Mouse (Mus musculus) intestine, embryonic 14.5 days (tissue): Measurements from ENCODE around the gene Nebl. TPM values are rescaled to one million over a fixed set of nuclear protein-coding genes. Genes with fewer than 3 reads are reported as not detected.

Experiments used
- ATAC-seq: fragments of 200-750 bp; cut with Nextera tagmentation; replicated peaks from 2 replicates; pipeline ENCODE4 v1.8.0; 2017; ENCODE audit warnings: low read depth, moderate number of reproducible peaks, moderate TSS enrichment, moderate library complexity; ENCODE audit not compliant: low FRiP score, low TSS enrichment
- DNase-seq: peaks from one replicate; pipeline ENCODE4 v3.0.0-alpha.2; 2018; ENCODE audit warnings: low spot score
- H3K27ac ChIP-seq: fragments of 300-500 bp; sonication (generic); 2 replicates; pipeline ENCODE4 v1.5.1; 2014; ENCODE audit warnings: low read depth, mild to moderate bottlenecking, control low read depth
- H3K27me3 ChIP-seq: fragments of 300-500 bp; sonication (generic); replicated peaks from 2 replicates; pipeline ENCODE4 v1.6.1; 2014; ENCODE audit warnings: low read length, control low read depth; ENCODE audit not compliant: control insufficient read depth, insufficient read depth
- H3K36me3 ChIP-seq: fragments of 300-500 bp; sonication (generic); 2 replicates; pipeline ENCODE4 v1.6.1; 2014; ENCODE audit warnings: low read length, control low read depth; ENCODE audit not compliant: control insufficient read depth, insufficient read depth
- H3K4me1 ChIP-seq: fragments of 300-500 bp; sonication (generic); replicated peaks from 2 replicates; pipeline ENCODE4 v1.6.1; 2014; ENCODE audit warnings: low read length, control low read depth, mixed read lengths; ENCODE audit not compliant: control insufficient read depth, insufficient read depth
- H3K4me2 ChIP-seq: fragments of 300-500 bp; sonication (generic); 2 replicates; pipeline ENCODE4 v1.6.1; 2014; ENCODE audit warnings: low read length
- H3K4me3 ChIP-seq: fragments of 300-500 bp; sonication (generic); 2 replicates; pipeline ENCODE4 v1.5.1; 2014; ENCODE audit warnings: low read depth, low read length, control low read depth, mixed read lengths
- H3K9ac ChIP-seq: fragments of 300-500 bp; sonication (generic); 2 replicates; pipeline ENCODE4 v1.6.1; 2014; ENCODE audit warnings: mild to moderate bottlenecking, low read length
- H3K9me3 ChIP-seq: fragments of 300-500 bp; sonication (generic); 2 replicates; pipeline ENCODE4 v1.6.1; 2016; ENCODE audit warnings: low read length, control low read depth; ENCODE audit not compliant: control insufficient read depth
- WGBS: fragments of 180-500 bp; shearing (Covaris S2); extraction: QIAGEN DNeasy Blood & Tissue Kit; methylation state at CpG from one replicate; pipeline ENCODE4 v1.1.7; 2014; 5-methylcytosine and 5-hydroxymethylcytosine counted together
- polyA plus RNA-seq: library from polyadenylated mRNA; unstranded; fragments of >200 nt; fragmentation: Nextera tagmentation; extraction: Ambion mirVana; gene quantifications from 2 replicates; pipeline ENCODE4 v1.2.1, GENCODE M21; 2014

Nebl gene
- polyA plus RNA-seq: 0.66 and 0.99 TPM in 2 replicates

DNA sequence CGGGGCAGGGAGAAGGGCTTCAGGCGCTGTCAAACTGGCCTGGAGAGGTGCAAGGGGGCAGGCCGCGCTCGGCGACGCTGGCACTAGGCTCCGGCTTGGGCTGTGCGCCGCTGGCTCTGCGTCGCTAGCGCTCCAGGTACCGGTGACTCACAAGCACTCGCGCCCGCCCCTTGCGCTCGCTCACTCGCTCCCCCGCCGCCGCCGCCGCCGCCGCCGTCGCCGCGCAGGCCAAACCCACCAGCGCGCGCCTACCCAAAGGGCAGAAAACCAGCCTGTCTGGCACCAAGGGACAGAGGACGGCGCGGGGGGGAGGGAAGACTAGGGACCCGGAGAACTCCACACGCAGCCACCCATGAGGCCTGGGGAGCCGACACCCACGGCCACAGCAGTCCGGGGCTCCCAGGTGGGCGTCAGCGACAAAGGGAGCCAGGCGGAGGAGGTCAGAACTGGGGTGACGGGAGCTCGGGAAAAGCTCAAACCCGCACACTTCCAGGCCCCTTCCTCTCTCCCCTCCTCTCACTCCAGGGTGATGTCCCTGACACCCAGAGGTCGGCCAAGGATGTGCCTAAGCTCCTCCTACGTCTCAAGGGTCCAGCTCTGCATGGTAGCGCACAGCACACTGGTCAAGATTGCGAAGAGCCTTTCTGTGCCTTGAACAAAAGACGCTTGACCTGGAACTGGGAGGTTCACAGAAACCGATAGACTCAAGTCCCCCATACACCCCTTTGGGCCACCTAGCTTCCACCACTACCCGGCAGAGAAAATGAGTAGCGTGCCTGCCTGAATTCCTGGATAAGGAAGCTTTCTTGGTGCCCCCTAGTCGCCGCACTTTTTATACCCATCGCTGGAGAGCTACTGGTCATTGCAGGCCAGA is at the start of gene Nebl:
Gene Nebl, minus strand, starts transcription at position 508 of the 874 bp plus-strand sequence.
- peaks cover 46% of the 10 kb centered on the region for H3K27me3 ChIP-seq
- ATAC-seq (peak; percentile 86), DNase-seq (peak; percentile 79)
- no peaks in the 10 kb centered on the region for H3K9me3 ChIP-seq
- WGBS: 2% methylated on average over 59 of the region's 59 CpGs
- peak within 1 kb of the TSS; percentile 98 for H3K4me2 ChIP-seq
- H3K27ac ChIP-seq: no peak within 1 kb of the TSS
- no peaks in the 10 kb centered on the region for H3K36me3 ChIP-seq
- peak within 1 kb of the TSS; percentile 58 for H3K4me3 ChIP-seq
- H3K4me1 ChIP-seq: no peaks in the 10 kb centered on the region; the same call in 1 of the 2 replicates
- H3K9ac ChIP-seq: peak within 1 kb of the TSS; percentile 34

DNA sequence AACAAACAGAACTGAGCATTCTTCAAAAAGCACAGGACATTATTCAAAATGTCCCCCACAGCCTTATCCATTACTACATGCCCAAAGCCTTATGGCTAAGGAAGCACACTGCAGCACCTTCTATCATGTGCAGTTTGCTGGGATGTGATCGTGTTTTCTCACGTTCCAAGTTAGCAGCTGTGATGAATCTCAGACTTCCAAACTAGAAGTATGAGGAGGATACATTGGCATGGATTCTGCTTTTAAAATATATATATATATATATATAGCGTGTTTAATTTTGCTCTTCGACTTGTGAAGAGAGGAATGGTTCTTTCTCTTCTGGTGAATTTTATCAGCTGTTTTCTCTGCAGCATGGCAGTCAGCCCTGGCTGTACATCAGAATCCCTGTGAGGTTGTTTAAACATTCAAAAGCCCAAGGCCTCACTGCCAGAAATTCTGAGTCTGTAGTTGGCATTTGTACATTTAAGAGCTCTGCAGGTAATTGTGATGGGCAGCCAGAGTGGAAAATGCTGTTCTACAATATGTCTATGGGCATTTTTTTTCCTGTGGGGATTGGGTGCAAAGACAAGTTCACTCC is 39.1 kb upstream of the Nebl start:
- Histone ChIP-seq H3K36me3 (no peaks in the 10 kb centered on the region), H3K27ac (no peak overlapping the region), H3K9me3 (no peaks in the 10 kb centered on the region), H3K4me2 (no peak overlapping the region), H3K27me3 (no peaks in the 10 kb centered on the region), H3K4me1 (no peaks in the 10 kb centered on the region), H3K9ac (no peak overlapping the region), H3K4me3 (no peak overlapping the region)
- DNase-seq: no peak
- WGBS: 67% methylated on average over 4 of the region's 4 CpGs
- no peak for ATAC-seq

DNA sequence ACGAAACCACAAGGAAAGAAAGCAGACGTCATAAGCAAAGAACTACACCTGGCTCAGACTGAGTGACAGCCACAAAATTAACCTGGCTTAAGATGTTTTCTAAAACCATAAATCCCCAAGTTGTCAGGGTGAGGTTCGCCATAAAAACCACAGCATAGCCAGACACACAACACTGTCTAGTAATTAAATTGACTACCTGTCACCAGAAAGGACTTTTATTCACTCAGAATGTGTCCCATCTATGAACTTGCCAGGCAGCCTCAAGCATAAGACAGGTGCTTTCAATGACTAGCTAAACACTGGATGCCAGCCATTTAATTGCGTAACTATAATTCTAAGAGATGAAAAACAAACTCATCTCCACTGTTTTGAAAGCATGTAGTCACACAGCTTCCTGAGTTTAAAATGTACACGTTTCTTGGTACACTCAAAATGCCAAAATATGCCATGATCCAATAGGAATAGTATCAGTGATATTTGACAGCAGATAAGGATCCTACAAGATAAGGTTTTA is 38.0 kb upstream of the Nebl start:
- no peak for ATAC-seq
- H3K4me2 ChIP-seq: no peak overlapping the region
- H3K27ac ChIP-seq: no peak overlapping the region
- H3K27me3 ChIP-seq: no peaks in the 10 kb centered on the region
- no peaks in the 10 kb centered on the region for H3K4me1 ChIP-seq
- DNase-seq: no peak
- H3K9ac ChIP-seq: no peak overlapping the region
- H3K36me3 ChIP-seq: no peaks in the 10 kb centered on the region
- 63% methylated on average over 5 of the region's 5 CpGs for WGBS
- no peak overlapping the region for H3K4me3 ChIP-seq
- no peaks in the 10 kb centered on the region for H3K9me3 ChIP-seq

GRCm38 (mm10) chr2:17756271-17756670 is 25.0 kb upstream of the Nebl start:
- ATAC-seq (no peak), DNase-seq (no peak)
- no peak overlapping the region for H3K9ac ChIP-seq
- 66% methylated on average over 4 of the region's 4 CpGs for WGBS
- H3K4me1 ChIP-seq: no peaks in the 10 kb centered on the region
- H3K4me2 ChIP-seq: no peak overlapping the region
- H3K27me3 ChIP-seq: no peaks in the 10 kb centered on the region
- H3K4me3 ChIP-seq: no peak overlapping the region
- H3K36me3 ChIP-seq: no peaks in the 10 kb centered on the region
- H3K9me3 ChIP-seq: no peaks in the 10 kb centered on the region
- H3K27ac ChIP-seq: no peak overlapping the region

DNA sequence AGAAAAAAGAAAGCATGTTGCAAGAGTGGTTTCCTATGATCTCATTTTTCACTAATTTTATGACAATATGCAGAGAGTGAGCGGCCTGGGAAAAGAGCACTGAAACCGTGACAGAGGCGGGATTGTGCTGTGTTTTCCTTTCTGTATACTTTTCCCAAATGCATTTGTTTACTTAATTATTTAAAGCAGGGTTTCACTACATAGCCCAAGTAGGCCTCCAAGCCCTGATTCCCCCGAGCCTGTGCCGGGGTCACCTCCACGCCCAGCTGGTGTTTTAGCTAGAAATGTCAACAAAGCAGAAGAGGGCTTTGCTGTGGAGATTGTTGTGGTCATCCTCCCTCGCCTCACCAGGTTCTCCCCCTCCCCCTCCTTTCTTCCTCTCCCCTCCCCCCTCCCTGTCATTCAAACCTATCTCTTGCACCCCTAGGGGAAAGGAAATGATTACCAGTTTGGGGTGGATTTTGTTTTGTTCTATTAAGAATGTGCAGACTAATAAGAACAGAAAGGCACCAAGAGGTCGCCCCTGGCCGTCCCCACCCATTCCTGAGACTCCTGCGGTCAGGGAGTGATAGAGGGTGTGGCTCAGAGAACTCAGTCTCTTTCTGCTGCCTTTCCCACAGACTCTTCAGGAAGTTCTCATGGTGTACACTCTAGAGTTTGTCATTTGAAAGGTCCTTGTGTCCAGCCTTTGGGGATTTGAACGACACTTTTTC is 10.9 kb upstream of the Nebl start:
- Histone ChIP-seq H3K4me3 (peak overlapping the region; percentile 31), H3K9me3 (no peaks in the 10 kb centered on the region), H3K27ac (no peak overlapping the region), H3K27me3 (no peaks in the 10 kb centered on the region), H3K4me1 (peaks cover 7% of the 10 kb centered on the region; the same call in 1 of the 2 replicates), H3K4me2 (peak overlapping the region; percentile 63), H3K36me3 (no peaks in the 10 kb centered on the region), H3K9ac (no peak overlapping the region)
- 14% methylated on average over 11 of the region's 11 CpGs for WGBS
- DNase-seq: no peak
- peak; percentile 58 for ATAC-seq

GRCm38 (mm10) chr2:17741555-17741954 is 10.3 kb upstream of the Nebl start:
- no peaks in the 10 kb centered on the region for H3K27me3 ChIP-seq
- no peaks in the 10 kb centered on the region for H3K36me3 ChIP-seq
- no peaks in the 10 kb centered on the region for H3K9me3 ChIP-seq
- peaks cover 7% of the 10 kb centered on the region; the same call in 1 of the 2 replicates for H3K4me1 ChIP-seq
- WGBS: 4% methylated on average over 16 of the region's 16 CpGs
- no peak overlapping the region for H3K9ac ChIP-seq
- H3K4me2 ChIP-seq: peak overlapping the region; percentile 63
- no peak overlapping the region for H3K27ac ChIP-seq
- DNase-seq (no peak), ATAC-seq (0 out of 2 replicates have a peak, but pooled peaks have one; percentile 47)
- H3K4me3 ChIP-seq: peak overlapping the region; percentile 31

DNA sequence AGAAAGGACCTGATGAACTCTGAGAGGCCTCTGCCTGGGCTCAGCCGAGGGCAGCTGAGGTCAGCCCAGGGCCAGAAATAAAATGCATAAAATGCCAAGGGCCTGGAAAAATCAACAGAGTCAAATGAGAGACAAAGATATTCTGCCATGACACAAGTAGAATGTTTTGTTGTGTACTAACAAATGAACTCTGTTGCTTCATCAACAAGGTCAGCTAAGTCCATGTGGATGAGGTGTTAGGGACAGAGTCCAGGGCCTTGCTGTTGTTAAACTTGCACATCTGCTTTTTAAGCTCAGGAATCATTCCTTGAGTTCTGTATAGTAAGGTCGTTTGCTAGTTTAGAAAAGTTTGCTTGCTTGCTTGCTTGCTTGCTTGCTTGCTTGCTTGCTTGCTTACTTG is 9.2 kb upstream of the Nebl start:
- H3K27ac ChIP-seq: no peak overlapping the region
- 57% methylated on average over 2 of the region's 2 CpGs for WGBS
- ATAC-seq: no peak

DNA sequence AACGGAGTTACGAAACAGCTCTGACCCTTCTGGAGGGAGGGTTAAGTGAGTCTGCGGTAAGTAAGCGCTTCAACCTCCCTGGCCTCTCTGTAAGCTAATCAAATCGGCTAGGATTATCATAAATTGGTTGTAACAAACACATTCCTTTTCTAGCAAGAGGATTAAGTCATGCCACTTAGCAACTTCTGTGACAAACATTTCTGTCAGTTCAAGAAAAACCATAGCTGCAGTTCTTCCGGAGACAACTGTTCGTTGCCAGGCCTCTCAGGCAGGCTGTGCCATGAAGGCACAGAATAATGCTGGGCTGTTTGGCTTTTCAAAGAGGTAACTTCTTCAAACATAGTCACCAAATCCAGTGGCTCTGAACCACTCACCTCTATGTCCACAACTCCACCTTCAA is 946 bp upstream of the Nebl start:
- no peak for ATAC-seq
- no peak overlapping the region for H3K4me2 ChIP-seq
- WGBS: 49% methylated on average over 7 of the region's 7 CpGs

More for the DNA sequence above, 9.2 kb upstream of the Nebl start:
- DNase-seq: no peak
- Histone ChIP-seq H3K9me3 (no peaks in the 10 kb centered on the region), H3K4me2 (no peak overlapping the region), H3K4me1 (peaks cover 7% of the 10 kb centered on the region; the same call in 1 of the 2 replicates), H3K36me3 (no peaks in the 10 kb centered on the region), H3K9ac (no peak overlapping the region), H3K4me3 (no peak overlapping the region), H3K27me3 (no peaks in the 10 kb centered on the region)

More for the DNA sequence above, 946 bp upstream of the Nebl start:
- no peak for DNase-seq
- H3K27me3 ChIP-seq: peaks cover 46% of the 10 kb centered on the region
- H3K4me3 ChIP-seq: no peak overlapping the region
- H3K36me3 ChIP-seq: no peaks in the 10 kb centered on the region
- no peaks in the 10 kb centered on the region; the same call in 1 of the 2 replicates for H3K4me1 ChIP-seq
- no peaks in the 10 kb centered on the region for H3K9me3 ChIP-seq
- no peak overlapping the region for H3K27ac ChIP-seq
- H3K9ac ChIP-seq: no peak overlapping the region
